Mouse (Mus musculus) embryonic fibroblast, embryonic 13.5 days (primary cell): ENCODE results near the gene Olfr370.

ENCODE experiments used
- CTCF ChIP-seq: IDR thresholded peaks from 2 replicates; pipeline ENCODE4 v1.5.1; 2011; ENCODE audit warnings: mild to moderate bottlenecking, control low read depth, low read length, moderate library complexity, borderline replicate concordance; ENCODE audit not compliant: insufficient read depth
- POLR2A ChIP-seq: IDR thresholded peaks from 2 replicates; pipeline ENCODE4 v1.6.1; 2011; ENCODE audit warnings: low read depth, mild to moderate bottlenecking, control low read depth, low read length, moderate library complexity

DNA sequence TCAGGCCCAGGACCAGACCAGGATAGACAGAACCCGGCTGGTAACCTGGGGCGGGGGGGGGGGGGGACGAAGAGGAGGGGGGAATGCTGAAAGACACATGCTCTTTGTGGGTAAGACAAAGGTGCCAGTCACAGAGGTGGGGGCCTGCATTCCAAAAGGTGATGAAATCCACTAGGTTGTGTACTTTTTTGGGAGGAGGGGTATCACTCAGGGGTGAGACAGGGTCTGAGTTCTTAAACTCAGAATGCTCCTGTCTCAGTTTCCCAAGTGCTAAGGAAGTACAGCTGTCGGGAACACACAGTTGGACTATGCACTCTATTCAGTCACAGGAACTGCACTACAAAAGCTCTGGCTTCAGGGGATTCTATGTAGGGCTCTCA lies 40.9 kb downstream of the Olfr370 start:
- no peak for TF ChIP-seq POLR2A
- TF ChIP-seq CTCF = no peak
